Mouse (Mus musculus): ENCODE measurements around the gene Zbtb37. TPM values are rescaled to one million over a fixed set of nuclear protein-coding genes. Genes with fewer than 3 reads are reported as not detected.
"Not testable (repeated sequence)": the region's sequence is repeated elsewhere in the genome, so short reads cannot be mapped to it uniquely, and the experiment has no call there.

Zbtb37 gene
- polyA plus RNA-seq, 1 experiment from 2014 or later = 10.7 TPM

DNA sequence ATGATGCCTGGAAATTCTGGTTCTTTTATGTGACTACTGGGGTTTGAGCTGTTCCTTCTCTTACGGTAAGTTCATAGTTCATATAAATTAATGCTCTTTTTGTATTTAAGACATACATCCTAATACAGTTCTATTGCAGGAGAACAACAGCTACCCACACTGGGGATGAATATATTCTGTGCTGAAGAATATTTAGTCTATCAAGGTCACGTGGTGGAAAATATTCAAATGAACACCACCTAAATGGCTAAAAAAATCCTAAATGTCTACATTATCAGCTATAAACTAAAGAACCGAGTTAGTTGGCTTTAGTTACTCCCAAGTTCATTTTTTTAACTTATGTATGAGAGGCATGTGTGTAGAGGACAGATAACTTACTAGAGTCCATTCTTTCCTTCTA lies 4.6 kb downstream of the Zbtb37 start:
- 92% methylated on average over 3 of the region's 3 CpGs for WGBS
- H3K9me3 ChIP-seq (replicated peaks; ENCODE audit: control insufficient read depth, low read length) = no peaks in the 10 kb centered on the region
- H3K27ac ChIP-seq (replicated peaks; ENCODE audit: low read depth, low read length) = no peak overlapping the region
- no peaks in the 10 kb centered on the region for H3K27me3 ChIP-seq (ENCODE audit: control insufficient read depth, insufficient read depth, low read length)
- DNase-seq (ENCODE audit: low spot score) (no peak), ATAC-seq (replicated peaks; ENCODE audit: insufficient number of reproducible peaks, low FRiP score, low TSS enrichment, low read depth) (no peak)
- no peak overlapping the region for H3K4me2 ChIP-seq (ENCODE audit: low read depth, low read length)
- H3K4me1 ChIP-seq (ENCODE audit: control insufficient read depth, insufficient read depth, low read length) = no peaks in the 10 kb centered on the region
- peaks cover 2% of the 10 kb centered on the region; the same call in 1 of the 2 replicates for H3K36me3 ChIP-seq (replicated peaks; ENCODE audit: control insufficient read depth, insufficient read depth, low read depth, low read length)
- no peak overlapping the region for H3K9ac ChIP-seq (replicated peaks; ENCODE audit: low read length)
- H3K4me3 ChIP-seq (ENCODE audit: low read depth, low read length) = no peak overlapping the region

DNA sequence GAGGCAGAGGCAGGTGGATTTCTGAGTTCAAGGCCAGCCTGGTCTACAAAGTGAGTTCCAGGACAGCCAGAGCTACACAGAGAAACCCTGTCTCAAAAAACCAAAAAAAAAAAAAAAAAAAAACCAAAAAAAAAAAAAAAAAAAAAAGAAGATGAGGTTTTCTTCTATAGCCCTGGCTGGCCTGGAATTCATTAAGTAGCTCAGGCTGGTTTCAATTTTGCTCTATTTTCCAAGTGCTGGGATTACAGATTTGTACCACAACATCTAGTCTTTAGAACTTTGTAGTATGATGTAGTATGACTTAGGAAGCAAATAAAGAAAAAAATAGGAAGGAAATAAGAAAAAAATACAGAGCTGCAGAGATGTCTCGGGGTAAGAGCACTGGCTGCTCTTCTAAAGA lies 6.2 kb downstream of the Zbtb37 start:
- H3K27me3 ChIP-seq (ENCODE audit: control insufficient read depth, insufficient read depth, low read length); ATAC-seq (replicated peaks; ENCODE audit: insufficient number of reproducible peaks, low FRiP score, low TSS enrichment, low read depth); H3K4me3 ChIP-seq (ENCODE audit: low read depth, low read length); H3K4me1 ChIP-seq (ENCODE audit: control insufficient read depth, insufficient read depth, low read length); H3K27ac ChIP-seq (replicated peaks; ENCODE audit: low read depth, low read length); H3K36me3 ChIP-seq (replicated peaks; ENCODE audit: control insufficient read depth, insufficient read depth, low read depth, low read length); H3K9me3 ChIP-seq (replicated peaks; ENCODE audit: control insufficient read depth, low read length); H3K4me2 ChIP-seq (ENCODE audit: low read depth, low read length); H3K9ac ChIP-seq (replicated peaks; ENCODE audit: low read length): not testable (repeated sequence)
- DNase-seq (ENCODE audit: low spot score) = peak; percentile 76
- WGBS = 53% methylated on average over 1 of the region's 1 CpGs

DNA sequence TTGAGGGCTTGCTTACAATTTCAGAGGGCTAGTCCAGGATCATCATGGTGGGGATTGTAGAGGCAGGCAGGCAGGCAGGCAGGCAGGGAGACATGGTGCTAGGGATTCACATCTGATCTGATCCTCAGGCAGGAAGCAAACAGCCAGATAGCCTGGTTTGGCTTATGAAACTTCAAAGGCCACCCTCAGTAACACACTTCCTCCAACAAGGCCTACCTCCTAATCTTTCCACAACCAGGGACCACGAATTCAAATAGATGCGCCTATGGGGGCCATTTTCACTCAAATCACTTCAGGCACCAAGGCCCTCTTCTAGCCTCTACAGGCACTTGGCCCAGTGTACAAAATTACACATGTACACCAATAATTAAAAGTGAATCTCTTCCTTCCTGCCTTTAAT lies 7.5 kb downstream of the Zbtb37 start:
- ATAC-seq (replicated peaks; ENCODE audit: insufficient number of reproducible peaks, low FRiP score, low TSS enrichment, low read depth) = no peak
- no peaks in the 10 kb centered on the region for H3K9me3 ChIP-seq (replicated peaks; ENCODE audit: control insufficient read depth, low read length)

DNA sequence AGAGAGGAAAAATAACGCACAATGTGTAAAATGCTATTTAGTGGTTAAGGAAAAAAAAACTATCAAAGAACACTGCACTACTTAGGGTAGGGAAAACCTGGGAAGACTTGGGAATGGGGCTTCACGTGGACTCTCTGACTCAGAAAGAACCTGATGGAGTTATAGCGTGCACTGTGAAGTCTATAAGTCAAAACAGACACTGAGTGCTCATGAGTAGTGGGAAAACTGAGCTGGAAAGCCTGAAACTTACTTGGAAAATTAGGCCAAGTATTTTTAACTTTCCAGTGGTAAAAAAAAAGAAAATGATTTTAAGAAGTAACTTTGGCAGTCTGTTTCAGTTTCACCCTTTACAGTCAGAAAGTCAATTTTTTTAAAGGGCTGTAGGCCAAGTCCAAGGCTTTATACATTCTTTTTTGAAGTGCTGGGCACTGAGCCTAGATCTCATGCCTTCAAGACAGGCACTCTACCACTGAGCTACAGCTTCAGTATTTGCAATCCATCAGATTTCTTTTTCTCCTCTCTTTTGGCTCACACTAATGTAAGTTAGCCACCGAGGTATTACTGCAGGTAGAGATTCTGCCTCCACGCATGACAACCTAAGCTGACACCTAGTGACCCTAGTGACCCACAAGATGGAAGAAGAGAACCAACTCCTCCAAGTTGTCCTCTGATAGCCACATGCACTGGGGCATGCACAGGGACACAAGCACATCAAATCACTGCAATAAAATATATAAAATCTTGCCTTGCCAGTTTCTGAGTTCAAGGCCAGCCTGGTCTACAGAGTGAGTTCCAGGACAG lies 9.0 kb downstream of the Zbtb37 start:
- Histone ChIP-seq H3K9ac (replicated peaks; ENCODE audit: low read length) (no peak overlapping the region), H3K4me1 (ENCODE audit: control insufficient read depth, insufficient read depth, low read length) (no peaks in the 10 kb centered on the region), H3K27me3 (ENCODE audit: control insufficient read depth, insufficient read depth, low read length) (no peaks in the 10 kb centered on the region), H3K36me3 (replicated peaks; ENCODE audit: control insufficient read depth, insufficient read depth, low read depth, low read length) (no peaks in the 10 kb centered on the region), H3K9me3 (replicated peaks; ENCODE audit: control insufficient read depth, low read length) (no peaks in the 10 kb centered on the region), H3K27ac (replicated peaks; ENCODE audit: low read depth, low read length) (no peak overlapping the region), H3K4me2 (ENCODE audit: low read depth, low read length) (no peak overlapping the region), H3K4me3 (ENCODE audit: low read depth, low read length) (no peak overlapping the region)
- ATAC-seq (replicated peaks; ENCODE audit: insufficient number of reproducible peaks, low FRiP score, low TSS enrichment, low read depth) = no peak
- 87% methylated on average over 5 of the region's 5 CpGs for WGBS
- DNase-seq (ENCODE audit: low spot score) = no peak

More for the DNA sequence above, 7.5 kb downstream of the Zbtb37 start:
- WGBS = 86% methylated on average over 2 of the region's 2 CpGs
- DNase-seq (ENCODE audit: low spot score) = no peak
- Histone ChIP-seq H3K4me3 (ENCODE audit: low read depth, low read length) (no peak overlapping the region), H3K27me3 (ENCODE audit: control insufficient read depth, insufficient read depth, low read length) (no peaks in the 10 kb centered on the region), H3K27ac (replicated peaks; ENCODE audit: low read depth, low read length) (no peak overlapping the region), H3K36me3 (replicated peaks; ENCODE audit: control insufficient read depth, insufficient read depth, low read depth, low read length) (peaks cover 2% of the 10 kb centered on the region; the same call in 1 of the 2 replicates), H3K4me1 (ENCODE audit: control insufficient read depth, insufficient read depth, low read length) (no peaks in the 10 kb centered on the region), H3K4me2 (ENCODE audit: low read depth, low read length) (no peak overlapping the region), H3K9ac (replicated peaks; ENCODE audit: low read length) (no peak overlapping the region)

DNA sequence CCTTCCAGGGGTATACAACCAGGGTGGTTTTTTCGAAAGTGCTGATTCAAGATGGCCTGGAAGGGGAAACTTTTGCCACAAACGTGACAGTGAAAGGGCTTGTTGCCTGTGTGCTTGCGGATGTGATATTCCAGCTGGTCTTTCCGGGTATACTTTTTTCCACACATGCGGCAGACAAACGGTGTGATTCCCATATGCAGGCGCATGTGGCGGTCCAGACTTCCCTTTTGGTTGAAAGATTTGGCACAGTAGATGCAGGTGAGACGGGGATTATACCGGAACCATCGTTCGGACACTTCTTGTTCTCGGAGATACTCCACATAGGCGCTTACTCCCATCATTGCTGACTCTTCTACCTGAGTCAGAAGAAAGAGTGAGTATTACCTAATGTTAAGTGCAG lies 14.6 kb downstream of the Zbtb37 start:
- no peak for DNase-seq (ENCODE audit: low spot score)
- H3K9me3 ChIP-seq (replicated peaks; ENCODE audit: control insufficient read depth, low read length) = no peaks in the 10 kb centered on the region
- no peaks in the 10 kb centered on the region for H3K27me3 ChIP-seq (ENCODE audit: control insufficient read depth, insufficient read depth, low read length)
- ATAC-seq (replicated peaks; ENCODE audit: insufficient number of reproducible peaks, low FRiP score, low TSS enrichment, low read depth) = no peak
- 95% methylated on average over 14 of the region's 14 CpGs for WGBS
- H3K4me2 ChIP-seq (ENCODE audit: low read depth, low read length) = no peak overlapping the region
- H3K9ac ChIP-seq (replicated peaks; ENCODE audit: low read length) = no peak overlapping the region
- no peak overlapping the region for H3K27ac ChIP-seq (replicated peaks; ENCODE audit: low read depth, low read length)
- no peak overlapping the region for H3K4me3 ChIP-seq (ENCODE audit: low read depth, low read length)
- no peaks in the 10 kb centered on the region for H3K4me1 ChIP-seq (ENCODE audit: control insufficient read depth, insufficient read depth, low read length)
- H3K36me3 ChIP-seq (replicated peaks; ENCODE audit: control insufficient read depth, insufficient read depth, low read depth, low read length) = no peaks in the 10 kb centered on the region; the same call in none of the 2 replicates

DNA sequence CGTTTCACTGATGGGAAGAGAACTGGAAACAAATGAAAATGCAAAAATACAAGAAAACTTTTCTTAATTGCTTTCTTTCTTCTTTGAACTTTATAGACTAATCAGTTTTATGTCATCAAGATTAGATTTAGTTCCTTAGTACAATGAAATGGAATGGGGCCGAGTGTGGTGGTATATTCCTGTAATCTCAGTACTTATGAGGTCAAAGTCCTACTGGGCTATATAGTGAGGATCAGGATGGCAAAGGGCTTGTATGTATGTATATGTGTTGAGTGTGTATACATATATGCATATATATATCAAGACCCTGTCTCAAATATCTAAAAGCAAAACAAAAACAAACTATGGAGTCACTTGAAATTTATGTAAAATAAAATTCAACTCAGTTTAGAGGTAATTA lies 18.3 kb downstream of the Zbtb37 start:
- WGBS = 83% methylated on average over 2 of the region's 2 CpGs
- Histone ChIP-seq H3K4me1 (ENCODE audit: control insufficient read depth, insufficient read depth, low read length) (no peaks in the 10 kb centered on the region), H3K4me2 (ENCODE audit: low read depth, low read length) (no peak overlapping the region), H3K9me3 (replicated peaks; ENCODE audit: control insufficient read depth, low read length) (no peaks in the 10 kb centered on the region), H3K27ac (replicated peaks; ENCODE audit: low read depth, low read length) (no peak overlapping the region), H3K36me3 (replicated peaks; ENCODE audit: control insufficient read depth, insufficient read depth, low read depth, low read length) (no peaks in the 10 kb centered on the region; the same call in none of the 2 replicates), H3K9ac (replicated peaks; ENCODE audit: low read length) (no peak overlapping the region), H3K4me3 (ENCODE audit: low read depth, low read length) (no peak overlapping the region), H3K27me3 (ENCODE audit: control insufficient read depth, insufficient read depth, low read length) (no peaks in the 10 kb centered on the region)
- DNase-seq (ENCODE audit: low spot score) (no peak), ATAC-seq (replicated peaks; ENCODE audit: insufficient number of reproducible peaks, low FRiP score, low TSS enrichment, low read depth) (no peak)

DNA sequence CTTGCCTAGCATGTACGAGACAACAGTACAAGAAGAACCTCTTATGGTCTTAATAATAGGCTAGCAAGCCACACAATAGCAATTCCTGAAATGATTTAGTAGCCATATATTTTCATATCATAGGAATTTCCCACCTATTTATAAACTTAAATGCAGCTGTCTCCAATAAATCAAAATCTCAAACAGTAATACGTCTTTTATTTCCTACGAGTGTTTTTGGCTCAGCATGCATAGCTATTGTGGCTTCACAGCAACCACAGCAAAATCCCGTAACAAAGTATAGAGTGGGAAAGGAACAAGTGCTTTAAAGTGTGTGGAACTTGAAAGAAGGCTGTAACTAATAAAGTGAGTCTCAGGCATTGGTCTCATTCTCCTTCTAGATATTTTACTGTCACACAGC lies 24.2 kb downstream of the Zbtb37 start:
- H3K9me3 ChIP-seq (replicated peaks; ENCODE audit: control insufficient read depth, low read length) = no peaks in the 10 kb centered on the region
- H3K27me3 ChIP-seq (ENCODE audit: control insufficient read depth, insufficient read depth, low read length) = no peaks in the 10 kb centered on the region
- DNase-seq (ENCODE audit: low spot score) = no peak
- no peaks in the 10 kb centered on the region for H3K4me1 ChIP-seq (ENCODE audit: control insufficient read depth, insufficient read depth, low read length)
- WGBS = 92% methylated on average over 4 of the region's 4 CpGs
- H3K4me2 ChIP-seq (ENCODE audit: low read depth, low read length) = no peak overlapping the region
- H3K4me3 ChIP-seq (ENCODE audit: low read depth, low read length) = no peak overlapping the region
- ATAC-seq (replicated peaks; ENCODE audit: insufficient number of reproducible peaks, low FRiP score, low TSS enrichment, low read depth) = no peak
- no peaks in the 10 kb centered on the region; the same call in 1 of the 2 replicates for H3K36me3 ChIP-seq (replicated peaks; ENCODE audit: control insufficient read depth, insufficient read depth, low read depth, low read length)
- no peak overlapping the region for H3K9ac ChIP-seq (replicated peaks; ENCODE audit: low read length)
- no peak overlapping the region for H3K27ac ChIP-seq (replicated peaks; ENCODE audit: low read depth, low read length)

DNA sequence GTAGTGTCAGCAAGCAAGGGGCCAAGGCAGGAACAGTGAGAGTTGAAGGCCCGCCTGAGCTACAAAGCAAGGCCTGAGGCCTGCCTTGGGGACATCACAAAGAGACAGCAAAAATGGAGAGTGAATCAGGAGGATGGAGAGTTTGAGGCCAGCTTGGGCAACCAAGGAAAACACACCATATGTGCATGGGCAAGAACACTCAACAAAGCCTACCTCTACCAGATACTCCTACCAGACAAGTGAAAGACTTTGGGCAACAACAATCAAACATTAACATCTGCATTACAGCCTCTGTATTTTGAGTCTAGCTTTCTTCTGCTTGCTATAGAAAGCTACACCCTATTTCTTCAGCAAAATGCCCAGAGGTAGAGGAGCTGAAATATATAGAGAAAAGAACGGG lies 26.6 kb downstream of the Zbtb37 start:
- H3K4me1 ChIP-seq (ENCODE audit: control insufficient read depth, insufficient read depth, low read length) = no peaks in the 10 kb centered on the region
- H3K36me3 ChIP-seq (replicated peaks; ENCODE audit: control insufficient read depth, insufficient read depth, low read depth, low read length) = no peaks in the 10 kb centered on the region; the same call in 1 of the 2 replicates
- no peak overlapping the region for H3K4me2 ChIP-seq (ENCODE audit: low read depth, low read length)
- no peaks in the 10 kb centered on the region for H3K27me3 ChIP-seq (ENCODE audit: control insufficient read depth, insufficient read depth, low read length)
- H3K27ac ChIP-seq (replicated peaks; ENCODE audit: low read depth, low read length) = no peak overlapping the region
- no peaks in the 10 kb centered on the region for H3K9me3 ChIP-seq (replicated peaks; ENCODE audit: control insufficient read depth, low read length)
- whole genome bisulfite sequencing = 87% methylated on average over 2 of the region's 2 CpGs
- H3K4me3 ChIP-seq (ENCODE audit: low read depth, low read length) = no peak overlapping the region
- DNase-seq (ENCODE audit: low spot score) (no peak), ATAC-seq (replicated peaks; ENCODE audit: insufficient number of reproducible peaks, low FRiP score, low TSS enrichment, low read depth) (no peak)
- no peak overlapping the region for H3K9ac ChIP-seq (replicated peaks; ENCODE audit: low read length)
